Mouse (Mus musculus): ENCODE data around the gene Golph3l.

DNA sequence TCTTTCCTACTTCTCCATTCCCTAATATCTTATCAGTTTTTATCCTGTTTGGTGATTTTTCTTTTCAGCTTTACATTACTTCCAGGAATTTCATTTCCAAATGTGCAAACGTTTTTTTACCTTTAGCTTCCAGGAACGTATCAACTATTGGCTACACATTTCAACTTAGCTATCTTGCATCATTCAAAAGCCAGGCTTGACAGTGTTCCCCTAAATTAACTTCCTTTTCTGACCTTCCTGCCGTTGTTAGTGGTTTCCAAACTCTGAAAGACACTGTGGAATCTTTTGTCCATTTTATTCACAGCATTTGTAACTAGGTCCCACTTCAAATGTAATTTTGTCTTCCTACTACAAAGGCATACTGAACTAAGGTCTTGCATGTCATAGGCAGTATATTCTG lies 20.5 kb downstream of the Golph3l start:
- TF ChIP-seq POLR2A (IDR thresholded peaks at IDR 0.05; ENCODE audit: borderline replicate concordance, control insufficient read depth, low read depth, low read length): no peak
- TF ChIP-seq CTCF (IDR thresholded peaks at IDR 0.05; ENCODE audit: control insufficient read depth, insufficient read depth, low read length): no peak
